Mouse (Mus musculus) bone marrow, adult 2 months (tissue): ENCODE data around the gene Rabgap1l.

ENCODE experiments used
- CTCF ChIP-seq: fragments of 200-500 bp; IDR thresholded peaks from 2 replicates; pipeline ENCODE4 v1.5.1; 2011; ENCODE audit warnings: low read length, control low read depth; ENCODE audit not compliant: control insufficient read depth, insufficient read depth
- POLR2A ChIP-seq: fragments of 200-500 bp; IDR thresholded peaks from 2 replicates; pipeline ENCODE4 v1.6.1; 2011; ENCODE audit warnings: low read depth, mild to moderate bottlenecking, control low read depth, low read length, borderline replicate concordance; ENCODE audit not compliant: control insufficient read depth

- TF ChIP-seq CTCF: no peak
- TF ChIP-seq POLR2A: no peak
Measured at GRCm38 (mm10) chr1:160832267-160833021, 39.4 kb upstream of the Rabgap1l start.
